Mouse (Mus musculus) thymus, adult 18-20 months (tissue): ENCODE results near the gene Arl1.
"Not testable (repeated sequence)": the region's sequence is repeated elsewhere in the genome, so short reads cannot be mapped to it uniquely, and the experiment has no call there.

Experiments
- DNase-seq, 2 experiments: peaks; one replicate each; pipeline ENCODE4 v3.0.0; 2022; ENCODE audit warnings: mixed read lengths in 2 of 2

Gene Arl1

DNA sequence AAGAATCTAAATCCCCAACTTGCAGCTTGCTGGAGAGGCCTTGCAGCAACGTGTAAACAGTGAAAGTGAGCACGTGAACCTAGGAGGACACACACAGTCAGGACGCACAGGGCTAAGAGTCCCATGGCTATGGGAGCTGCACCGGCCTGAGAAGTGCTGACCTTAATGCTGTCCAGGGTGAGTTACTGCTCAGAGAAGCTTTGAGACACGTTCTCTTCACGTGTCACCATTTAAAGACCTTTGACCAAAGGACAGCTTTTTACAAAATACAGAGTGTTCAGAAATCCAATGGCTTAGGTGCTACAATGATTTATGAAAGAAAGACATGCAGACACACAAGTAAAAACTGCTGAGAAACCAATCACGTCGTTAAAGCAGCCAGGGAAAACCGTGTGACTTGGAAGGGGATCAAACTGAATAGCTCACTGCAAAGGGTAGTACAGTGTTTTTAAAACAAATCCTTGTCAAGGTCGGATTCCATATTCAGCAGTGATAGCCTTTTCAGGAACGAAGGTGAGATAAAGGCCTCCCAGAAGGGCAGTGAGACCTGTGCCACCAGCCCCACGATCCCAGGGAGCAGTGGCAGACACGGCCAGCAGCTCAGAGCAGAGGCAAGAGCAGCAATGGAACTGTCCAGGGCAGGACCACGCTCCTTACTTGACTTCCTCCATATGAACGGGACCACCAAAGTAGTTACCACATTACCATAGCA is 34.9 kb downstream of the Arl1 start:
- no peak for DNase-seq

DNA sequence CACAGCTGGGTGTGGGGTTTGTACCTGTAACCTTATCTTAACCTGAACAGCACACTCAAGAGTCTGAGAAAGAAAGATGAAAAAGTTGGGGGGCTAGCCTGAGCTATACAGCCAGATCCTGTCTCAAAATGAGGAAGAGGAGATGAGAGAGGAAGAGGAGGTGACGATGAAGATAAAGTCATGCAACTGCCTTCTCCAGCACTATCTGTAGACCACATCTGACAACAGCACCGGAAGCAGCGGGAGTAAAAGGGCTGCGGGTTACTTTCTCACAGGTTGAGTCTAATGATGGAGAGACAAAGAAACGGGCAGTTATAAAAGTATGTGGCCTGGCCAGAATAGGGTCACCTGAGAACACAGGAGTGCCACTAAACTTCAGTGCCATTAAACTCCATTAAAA is 38.3 kb downstream of the Arl1 start:
- DNase-seq, result no peak

DNA sequence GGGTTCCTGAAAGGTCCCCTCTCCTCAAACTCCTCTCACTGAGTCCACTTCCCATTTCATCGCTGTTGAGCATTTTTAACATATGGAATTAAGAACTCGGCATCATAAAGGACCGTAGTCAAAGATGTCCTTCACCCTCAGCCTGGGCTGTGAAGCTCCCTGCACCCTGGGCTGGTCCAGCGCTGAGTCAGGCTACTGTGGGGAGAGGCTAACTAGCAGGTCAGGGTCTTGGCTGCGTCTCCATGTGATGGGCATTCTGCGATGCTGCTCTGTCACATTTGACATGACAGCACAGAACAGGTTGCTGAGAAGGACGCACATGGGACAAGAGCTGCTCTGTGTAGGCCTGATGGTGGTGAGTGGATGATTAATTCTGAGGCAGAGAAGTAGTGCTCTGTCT is 39.0 kb downstream of the Arl1 start:
- no peak for DNase-seq

DNA sequence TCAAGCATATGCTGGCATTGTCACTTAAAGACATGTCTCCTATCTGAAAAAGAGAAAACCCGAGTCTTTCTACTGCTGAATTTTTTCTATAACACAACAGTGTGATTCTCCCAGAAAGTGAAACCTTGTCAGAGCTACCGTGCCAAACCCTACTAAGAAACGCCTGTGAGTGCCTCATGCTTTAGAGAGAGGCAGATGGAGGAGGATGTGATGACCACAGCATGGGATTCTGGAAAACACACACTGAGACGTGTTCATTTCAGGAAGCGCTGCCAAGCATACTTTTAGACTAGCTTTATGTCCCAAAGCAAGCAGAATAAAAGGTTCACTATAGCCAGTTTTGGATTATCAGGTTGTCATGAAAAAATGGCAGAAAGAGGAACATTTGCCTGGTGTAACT is 42.3 kb downstream of the Arl1 start:
- not testable (repeated sequence) for DNase-seq

DNA sequence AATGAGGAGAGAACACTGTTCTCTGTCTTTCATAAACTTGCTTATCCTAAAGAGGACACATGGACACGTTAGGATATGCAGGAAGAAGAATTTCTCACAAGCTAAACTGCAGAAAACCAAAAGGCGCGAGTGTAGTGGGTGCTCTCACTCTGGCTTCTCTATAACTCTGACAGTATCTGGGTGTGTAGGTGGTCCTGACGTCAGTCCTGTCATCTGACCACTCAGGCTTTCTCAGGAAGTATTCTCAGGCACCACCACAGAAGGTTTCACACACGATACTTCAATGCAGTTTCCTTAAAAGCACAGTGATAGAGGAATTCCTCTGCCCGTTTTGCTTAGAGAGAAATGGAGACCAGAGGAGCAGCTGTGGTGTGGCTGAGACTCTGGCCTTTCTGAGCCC is 45.5 kb downstream of the Arl1 start:
- no peak for DNase-seq

GRCm38 (mm10) chr10:88780716-88781115 is 50.1 kb downstream of the Arl1 start:
- DNase-seq, result no peak

DNA sequence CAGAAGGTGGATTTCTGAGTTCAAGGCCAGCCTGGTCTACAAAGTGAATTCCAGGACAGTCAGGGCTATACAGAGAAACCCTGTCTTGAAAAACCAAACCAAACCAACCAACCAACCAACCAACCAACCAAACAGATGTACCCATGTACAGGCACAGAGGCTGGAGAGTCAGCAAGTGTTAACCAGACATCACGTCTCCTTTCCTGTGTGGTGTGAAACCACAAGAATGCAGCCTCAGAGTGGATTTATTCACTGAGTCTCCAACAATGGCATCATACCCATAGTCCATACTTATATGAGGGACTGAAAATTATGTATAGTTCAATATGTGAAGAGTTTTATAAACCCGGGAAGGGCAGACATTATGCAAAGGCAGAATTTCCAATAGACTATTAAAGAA is 52.5 kb downstream of the Arl1 start:
- not testable (repeated sequence) for DNase-seq

DNA sequence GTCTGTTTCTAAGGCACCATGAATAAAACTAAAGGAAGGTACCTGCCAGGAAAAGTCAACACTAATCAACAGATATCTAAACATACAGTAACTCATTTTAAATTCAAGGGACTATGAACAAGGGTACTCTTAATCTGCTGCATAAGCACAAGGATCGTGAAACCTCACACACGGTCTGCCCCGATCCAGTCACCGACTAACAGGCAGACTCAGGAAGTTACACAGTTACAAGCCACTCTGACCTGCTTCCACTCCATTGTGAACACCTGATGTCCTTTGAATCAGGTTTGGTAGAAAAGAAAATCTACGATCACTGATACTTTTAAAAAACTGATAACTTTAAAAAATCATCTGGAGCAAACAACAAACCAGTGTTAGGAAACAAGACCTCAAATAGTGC is 53.3 kb downstream of the Arl1 start:
- no peak for DNase-seq

- no peak for DNase-seq
Observed at GRCm38 (mm10) chr10:88784513-88784931, 53.9 kb downstream of the Arl1 start.

- no peak for DNase-seq
Observed at GRCm38 (mm10) chr10:88793671-88794070, 63.0 kb downstream of the Arl1 start.
